Mouse (Mus musculus): ENCODE results near the gene Gpr62. TPM values are rescaled to one million over a fixed set of nuclear protein-coding genes. Genes with fewer than 3 reads are reported as not detected.

The Gpr62 gene
- polyA plus RNA-seq, 1 experiment, result 0.39 TPM

DNA sequence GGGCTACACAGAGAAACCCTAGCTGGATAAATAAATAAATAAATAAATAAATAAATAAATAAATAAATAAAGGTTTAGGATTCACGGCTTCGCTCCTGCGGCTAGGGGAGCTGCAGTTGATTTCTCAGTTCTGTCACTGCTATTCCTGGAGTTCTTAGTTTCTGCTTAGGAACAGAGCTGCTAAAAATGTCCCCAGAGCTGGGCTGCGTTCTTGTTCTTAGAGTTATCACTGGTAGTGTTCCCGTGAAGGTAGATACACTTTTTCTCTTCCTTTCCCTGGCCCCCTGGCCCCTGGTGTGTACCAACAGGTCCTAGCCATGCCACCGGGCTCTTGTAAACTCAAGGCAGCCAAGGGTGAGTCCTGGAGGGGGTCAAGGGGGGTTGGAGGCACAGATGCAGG lies 48.9 kb downstream of the Gpr62 start:
- TF ChIP-seq GATA1 (IDR thresholded peaks at IDR 0.05; ENCODE audit: borderline replicate concordance, low read length), result no peak
- Histone ChIP-seq H3K4me3 (replicated peaks) (no peak overlapping the region), H3K9me3 (0 out of 2 replicates have a peak, but pooled peaks cover 2% of the 10 kb centered on the region), H3K36me3 (replicated peaks; ENCODE audit: low read length) (no peaks in the 10 kb centered on the region), H3K4me1 (peaks cover 38% of the 10 kb centered on the region), H3K27me3 (replicated peaks) (peaks cover 96% of the 10 kb centered on the region)

Other genes starting within 250 kb of the Gpr62 start
- 0.63 and 2.3 TPM in 2 replicates for gene Tlr9, start 243.3 kb downstream of the Gpr62 start, polyA plus RNA-seq (2012; ENCODE audit: insufficient read depth, low replicate concordance)
- gene Alas1, start 217.3 kb downstream of the Gpr62 start, polyA plus RNA-seq (2012; ENCODE audit: insufficient read depth, low replicate concordance), result 13.1 and 14.8 TPM in 2 replicates
- gene Poc1a, start 184.9 kb downstream of the Gpr62 start, polyA plus RNA-seq (2012; ENCODE audit: insufficient read depth, low replicate concordance), result 3.5 and 6.6 TPM in 2 replicates
- gene Dusp7, start 97.3 kb downstream of the Gpr62 start, polyA plus RNA-seq (2012; ENCODE audit: insufficient read depth, low replicate concordance), result 6.2 and 7.5 TPM in 2 replicates
- gene Rpl29, start 36.5 kb downstream of the Gpr62 start, polyA plus RNA-seq (2012; ENCODE audit: insufficient read depth, low replicate concordance), result 30.4 and 41.5 TPM in 2 replicates
- gene Acy1, start 27.6 kb downstream of the Gpr62 start, polyA plus RNA-seq (2012; ENCODE audit: insufficient read depth, low replicate concordance), result 3.3 and 4.4 TPM in 2 replicates
- 2.4 TPM in 1 of 2 replicates, not detected in the other for gene Abhd14b, start 18.5 kb downstream of the Gpr62 start, polyA plus RNA-seq (2012; ENCODE audit: insufficient read depth, low replicate concordance)
- gene Abhd14a, start 18.3 kb downstream of the Gpr62 start, polyA plus RNA-seq (2012; ENCODE audit: insufficient read depth, low replicate concordance), result 3.3 and 10.6 TPM in 2 replicates
- gene Pcbp4, start 12.6 kb downstream of the Gpr62 start, polyA plus RNA-seq (2012; ENCODE audit: insufficient read depth, low replicate concordance), result 33.5 and 43.6 TPM in 2 replicates
- 198 and 662 TPM in 2 replicates for gene Rrp9, start 10.0 kb upstream of the Gpr62 start, polyA plus RNA-seq (2012; ENCODE audit: insufficient read depth, low replicate concordance)
- 2.6 and 5.6 TPM in 2 replicates for gene Parp3, start 11.0 kb upstream of the Gpr62 start, polyA plus RNA-seq (2012; ENCODE audit: insufficient read depth, low replicate concordance)
- not detected in 2 replicates for gene Iqcf1, start 34.0 kb upstream of the Gpr62 start, polyA plus RNA-seq (2012; ENCODE audit: insufficient read depth, low replicate concordance)
- not detected in 2 replicates for gene Iqcf5, start 48.6 kb upstream of the Gpr62 start, polyA plus RNA-seq (2012; ENCODE audit: insufficient read depth, low replicate concordance)
- not detected in 2 replicates for gene Iqcf3, start 95.7 kb upstream of the Gpr62 start, polyA plus RNA-seq (2012; ENCODE audit: insufficient read depth, low replicate concordance)
- not detected in 2 replicates for gene Iqcf4, start 105.1 kb upstream of the Gpr62 start, polyA plus RNA-seq (2012; ENCODE audit: insufficient read depth, low replicate concordance)
- gene Iqcf6, start 160.6 kb upstream of the Gpr62 start, polyA plus RNA-seq (2012; ENCODE audit: insufficient read depth, low replicate concordance), result not detected in 2 replicates
- gene Grm2, start 190.1 kb upstream of the Gpr62 start, polyA plus RNA-seq (2012; ENCODE audit: insufficient read depth, low replicate concordance), result not detected in 2 replicates
- gene Tex264, start 220.0 kb upstream of the Gpr62 start, polyA plus RNA-seq (2012; ENCODE audit: insufficient read depth, low replicate concordance), result 87.2 and 196 TPM in 2 replicates